Mouse (Mus musculus) c-Kit-positive CD71-negative TER-119-negative erythroid progenitor cells, embryonic 14.5 days (primary cell): Measurements from ENCODE around the gene A930018P22Rik.
"Not testable (repeated sequence)": the region's sequence is repeated elsewhere in the genome, so short reads cannot be mapped to it uniquely, and the experiment has no call there.

Source experiments
- DNase-seq: peaks from one replicate; pipeline ENCODE4 v3.0.0-alpha.2; 2013; ENCODE audit warnings: low read depth

Gene A930018P22Rik

DNA sequence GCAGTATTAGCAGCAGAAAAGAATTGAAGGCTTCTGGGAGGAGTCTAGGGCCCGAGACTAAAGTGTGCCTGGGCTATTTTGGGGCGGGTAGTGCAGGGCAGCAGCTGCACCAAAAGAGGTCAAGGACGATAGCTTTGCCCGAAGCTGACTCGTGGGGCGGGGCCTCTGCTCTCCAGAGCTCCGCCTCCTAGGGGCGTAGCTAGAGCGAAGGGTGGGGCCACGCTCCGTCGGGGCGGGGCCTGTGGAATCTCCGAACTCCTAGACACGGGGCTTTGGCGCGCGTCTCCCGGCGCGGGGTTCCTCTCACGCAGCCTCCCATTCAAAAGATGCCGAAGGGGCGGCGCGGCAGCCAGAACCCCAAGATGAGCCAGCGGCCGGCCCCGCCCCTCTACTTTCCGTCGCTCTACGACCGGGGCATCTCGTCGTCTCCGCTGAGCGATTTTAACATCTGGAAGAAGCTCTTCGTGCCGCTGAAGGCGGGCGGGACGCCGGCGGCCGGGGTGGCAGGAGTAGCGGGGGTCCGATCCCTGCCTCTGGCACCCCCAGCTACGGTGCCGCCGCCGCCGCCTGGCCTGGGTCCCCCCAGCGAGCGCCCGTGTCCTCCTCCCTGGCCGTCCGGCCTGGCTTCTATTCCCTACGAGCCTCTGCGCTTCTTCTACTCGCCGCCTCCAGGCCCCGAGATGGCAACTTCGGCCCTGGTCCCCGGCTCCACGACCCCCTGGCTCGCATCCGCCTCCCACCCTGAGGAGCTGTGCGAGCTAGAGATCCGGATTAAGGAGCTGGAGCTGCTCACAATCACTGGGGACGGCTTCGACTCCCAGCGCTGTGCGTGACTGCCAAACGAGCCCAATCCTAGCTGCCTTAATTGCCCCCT lies at the start of gene A930018P22Rik:
Gene A930018P22Rik, plus strand, starts transcription at position 265 of the 874 bp plus-strand sequence.
- DNase-seq, result peak; percentile 91

DNA sequence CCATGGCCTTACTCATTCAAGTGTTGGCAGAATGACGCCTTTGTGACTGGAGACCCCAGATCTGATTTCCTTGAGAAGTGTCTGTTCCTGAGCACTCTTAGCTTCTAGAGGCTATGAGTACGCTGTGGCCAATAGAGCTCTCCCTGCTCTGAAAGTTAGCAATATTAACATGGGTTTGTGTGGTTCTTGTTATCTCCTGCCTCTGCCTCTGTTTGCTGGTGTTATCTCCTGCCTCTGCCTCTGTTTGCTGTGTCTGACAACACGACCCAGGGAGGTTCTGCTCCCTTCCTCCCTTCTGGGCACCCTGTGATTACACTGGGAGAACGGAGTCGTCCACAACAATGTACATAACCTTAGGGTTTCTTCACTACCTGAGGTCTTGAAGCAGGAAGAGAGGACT lies 44.3 kb upstream of the A930018P22Rik start:
- not testable (repeated sequence) for DNase-seq

DNA sequence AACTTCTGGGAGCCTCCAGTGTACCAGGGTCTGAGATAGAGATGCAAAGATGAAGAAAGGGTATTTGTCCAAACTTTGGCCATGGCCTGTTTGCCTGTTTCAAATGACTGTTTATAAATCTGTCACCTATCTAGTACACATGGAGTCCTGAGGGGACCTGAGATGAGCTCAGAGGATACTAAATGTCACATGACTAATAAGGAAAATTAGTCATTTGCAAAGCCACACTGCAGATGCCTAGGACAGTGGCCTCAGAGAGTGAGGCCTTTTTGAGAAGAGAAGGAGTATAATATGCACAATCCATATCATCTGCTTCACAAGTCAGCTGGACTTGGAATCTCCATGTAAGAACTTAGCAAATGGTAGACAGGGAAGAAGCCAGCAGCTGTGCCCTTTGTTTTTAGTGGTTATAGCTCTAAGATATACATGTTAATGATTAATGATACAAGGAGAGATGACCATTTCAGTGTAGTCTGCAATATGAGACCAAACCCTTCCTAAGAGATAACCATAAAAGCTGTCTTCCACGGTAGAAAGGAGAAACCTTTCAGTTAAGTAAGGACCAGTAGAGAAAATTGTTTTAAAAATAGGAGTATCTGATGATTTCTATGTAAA lies 41.0 kb upstream of the A930018P22Rik start:
- not testable (repeated sequence) for DNase-seq

DNA sequence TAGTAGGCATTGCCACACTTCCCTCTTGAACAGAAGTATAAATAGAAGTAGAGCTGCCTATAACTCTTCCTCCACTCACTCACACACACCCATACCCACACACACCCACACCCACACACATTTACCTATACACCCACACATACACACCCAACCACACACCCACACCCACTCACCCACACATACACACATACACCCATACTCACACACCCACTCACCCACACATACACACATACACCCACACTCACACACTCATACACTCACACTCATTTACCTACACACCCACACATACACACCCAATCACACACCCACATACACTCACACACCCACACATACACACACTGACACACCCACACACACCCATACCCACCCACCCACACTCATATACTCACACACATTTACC lies 40.1 kb upstream of the A930018P22Rik start:
- DNase-seq, result no peak

DNA sequence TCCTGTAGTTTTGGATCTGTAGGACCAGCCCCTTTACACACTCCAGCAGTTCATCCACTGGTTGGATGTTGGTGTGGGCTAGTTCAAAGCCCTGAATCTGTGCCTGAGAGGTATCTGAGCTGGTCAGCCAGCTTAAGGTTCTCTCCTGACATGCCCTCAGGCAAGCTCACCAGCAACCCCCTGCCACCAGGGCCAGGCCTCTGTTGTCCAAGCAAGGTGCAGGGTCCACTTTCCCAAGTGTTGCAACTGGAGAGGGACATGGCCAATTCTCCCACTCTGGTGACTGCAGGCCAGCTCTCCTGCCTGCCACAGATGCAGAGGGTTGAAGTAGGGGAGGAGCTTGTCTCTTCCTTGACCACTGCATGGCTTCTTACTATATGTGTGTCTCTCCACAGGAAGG lies 38.5 kb upstream of the A930018P22Rik start:
- not testable (repeated sequence) for DNase-seq

DNA sequence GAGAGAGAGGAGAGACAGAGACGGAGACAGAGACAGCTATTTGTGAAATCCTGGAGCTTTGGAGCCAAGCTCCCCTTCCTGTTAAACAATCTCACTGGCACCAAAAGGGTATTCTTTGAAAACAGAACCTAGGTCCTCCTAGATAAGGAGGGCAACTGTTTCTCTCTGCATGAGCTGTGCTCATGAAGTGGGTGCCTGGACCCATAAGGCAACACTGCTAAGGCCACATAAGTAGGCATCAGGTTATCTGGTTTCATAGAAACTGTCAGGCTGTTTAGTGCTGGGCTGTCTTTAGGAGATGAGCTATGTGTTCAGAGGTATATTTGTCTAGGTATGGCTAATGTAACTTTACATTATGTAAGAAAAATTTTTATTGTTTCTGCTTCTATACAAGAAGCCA lies 35.0 kb upstream of the A930018P22Rik start:
- not testable (repeated sequence) for DNase-seq

DNA sequence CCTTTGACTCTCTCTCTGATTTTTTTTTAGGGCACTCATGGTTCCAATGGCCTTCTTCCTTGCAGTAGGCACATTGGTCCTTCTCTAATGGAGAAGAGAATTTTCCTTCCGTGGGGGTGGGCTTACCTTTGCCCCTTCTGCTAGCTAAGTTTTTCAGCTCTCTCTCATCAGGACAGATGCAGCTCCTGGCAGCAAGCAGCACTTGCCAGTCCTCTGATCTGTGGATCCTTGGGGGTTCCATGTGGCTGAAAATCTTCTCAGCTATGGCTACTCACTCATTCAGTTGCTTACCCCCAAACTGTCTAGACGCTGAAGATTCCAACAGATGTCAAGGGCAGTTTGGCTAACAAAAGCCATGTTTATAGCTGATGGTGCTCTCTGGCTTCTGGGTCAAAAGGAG lies 29.3 kb upstream of the A930018P22Rik start:
- DNase-seq, result no peak

DNA sequence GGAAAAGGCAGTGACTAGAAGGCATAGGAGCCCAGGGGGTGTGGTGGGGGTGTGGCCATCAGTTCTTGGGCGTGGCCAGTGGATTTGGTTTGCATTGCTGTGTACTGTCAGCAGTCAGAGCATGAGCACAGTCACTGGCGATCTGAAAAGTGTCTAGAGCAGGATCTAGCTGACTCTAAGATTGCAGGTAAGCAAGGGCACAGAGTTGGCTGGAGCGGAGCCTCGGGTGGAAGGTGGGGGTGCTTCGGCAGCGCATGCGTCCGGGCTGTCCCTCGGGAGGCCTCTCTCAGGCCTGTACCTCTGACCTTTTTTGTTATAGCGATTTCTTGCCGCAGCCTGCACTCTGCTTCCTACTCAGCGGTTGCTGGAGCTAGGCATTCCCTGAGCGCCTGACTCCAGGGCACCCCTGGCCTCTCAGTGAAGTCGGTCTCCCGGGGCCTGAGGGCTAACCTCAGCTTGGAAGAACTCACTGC lies 26.8 kb upstream of the A930018P22Rik start, which contains the start of gene Cd59a:
Gene Cd59a, plus strand, starts transcription at position 61 of the 473 bp plus-strand sequence.
- DNase-seq, result peak; percentile 77

DNA sequence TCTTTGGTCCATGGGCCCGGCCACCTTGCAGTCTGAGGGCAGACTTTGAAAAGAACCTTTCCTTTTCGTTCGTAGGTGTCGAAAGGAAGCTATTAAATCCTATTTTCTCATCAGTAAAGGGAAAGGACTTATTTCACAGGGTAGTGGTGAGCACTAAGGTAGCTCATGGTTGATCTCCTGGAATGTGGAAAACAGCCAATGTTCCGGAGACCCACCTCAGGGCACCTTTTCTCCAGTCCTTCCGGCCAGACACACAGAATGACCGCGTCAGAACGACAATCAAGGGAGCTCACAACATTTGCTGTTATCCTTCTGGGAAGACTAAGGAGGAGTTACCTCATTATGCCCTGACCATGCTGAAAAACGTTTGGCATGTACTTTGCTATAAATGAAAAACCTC lies 26.3 kb upstream of the A930018P22Rik start:
- DNase-seq, result no peak

DNA sequence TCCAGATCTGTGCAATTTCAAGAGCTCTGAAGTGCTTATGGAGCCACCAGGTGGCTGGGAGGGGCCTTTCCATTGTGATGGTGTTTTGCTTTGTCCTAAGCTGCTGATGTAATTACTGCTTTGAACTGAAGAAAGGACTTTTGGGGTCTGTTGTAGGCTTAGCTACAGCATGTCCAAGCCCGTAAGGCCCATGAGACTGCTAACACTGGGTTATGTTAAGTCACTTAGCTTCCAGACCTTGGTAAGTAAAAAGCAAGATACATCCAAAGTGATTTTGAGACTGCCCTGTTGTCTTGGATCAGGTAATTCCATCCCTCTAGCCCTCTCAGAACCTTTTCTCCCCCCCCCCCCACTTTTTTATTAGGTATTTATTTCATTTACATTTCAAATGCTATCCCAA lies 25.8 kb upstream of the A930018P22Rik start:
- not testable (repeated sequence) for DNase-seq

DNA sequence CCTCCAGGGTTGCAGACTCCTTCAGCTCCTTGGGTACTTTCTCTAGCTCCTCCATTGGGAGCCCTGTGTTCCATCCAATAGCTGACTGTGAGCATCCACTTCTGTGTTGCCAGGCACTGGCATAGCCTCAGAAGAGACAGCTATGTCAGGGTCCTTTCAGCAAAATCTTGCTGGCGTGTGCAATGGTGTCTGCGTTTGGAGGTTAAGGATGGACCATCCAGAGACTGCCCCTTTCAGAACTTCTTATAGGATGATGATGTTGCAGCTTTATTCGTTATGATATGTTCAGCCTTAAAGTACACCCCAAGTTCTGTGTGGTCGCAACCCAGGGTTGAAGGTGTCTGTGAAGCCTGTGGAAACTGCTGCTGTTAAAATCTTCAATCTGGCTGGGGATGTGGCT lies 25.2 kb upstream of the A930018P22Rik start:
- not testable (repeated sequence) for DNase-seq

DNA sequence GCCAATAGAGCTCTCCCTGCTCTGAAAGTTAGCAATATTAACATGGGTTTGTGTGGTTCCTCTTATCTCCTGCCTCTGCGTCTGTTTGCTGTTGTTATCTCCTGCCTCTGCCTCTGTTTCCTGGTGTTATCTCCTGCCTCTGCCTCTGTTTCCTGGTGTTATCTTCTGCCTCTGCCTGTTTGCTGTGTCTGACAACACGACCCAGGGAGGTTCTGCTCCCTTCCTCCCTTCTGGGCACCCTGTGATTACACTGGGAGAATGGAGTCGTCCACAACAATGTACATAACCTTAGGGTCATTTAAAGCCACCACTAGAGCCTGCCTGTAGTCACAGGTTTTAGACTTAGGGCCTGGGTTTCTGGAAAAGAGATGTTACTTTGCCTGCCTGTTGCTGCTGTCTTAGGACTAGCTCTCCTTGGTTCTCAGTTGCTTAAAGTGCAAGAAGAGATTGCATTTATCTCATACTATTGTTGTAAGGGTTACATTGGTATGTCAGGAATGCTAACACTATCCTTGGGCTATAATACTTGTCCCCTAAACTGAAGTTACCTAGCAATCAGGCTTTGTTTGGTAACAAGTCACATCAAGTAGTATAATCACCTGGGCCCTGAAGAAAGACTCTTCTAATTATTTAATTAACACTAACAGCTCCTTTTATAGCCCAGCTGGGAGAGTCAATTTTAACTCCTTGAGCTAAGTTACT lies 23.9 kb upstream of the A930018P22Rik start:
- no peak for DNase-seq

DNA sequence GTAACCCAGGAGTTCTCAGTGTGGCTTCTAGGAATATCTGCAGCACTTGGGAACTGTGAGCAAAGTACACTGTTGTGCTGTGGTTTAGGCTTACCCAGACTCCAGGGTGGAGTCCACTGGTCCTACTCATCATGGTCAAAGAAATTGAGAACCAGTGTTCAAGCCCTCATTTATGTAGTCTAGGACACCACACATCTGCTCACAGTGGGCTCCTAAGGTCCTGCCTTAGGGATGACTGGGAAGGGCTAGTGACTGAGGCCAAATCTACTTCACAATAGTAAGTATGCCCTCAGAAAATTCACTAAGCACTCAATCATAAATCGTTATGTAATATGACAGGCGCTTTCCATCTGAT lies 23.4 kb upstream of the A930018P22Rik start:
- DNase-seq, result no peak

DNA sequence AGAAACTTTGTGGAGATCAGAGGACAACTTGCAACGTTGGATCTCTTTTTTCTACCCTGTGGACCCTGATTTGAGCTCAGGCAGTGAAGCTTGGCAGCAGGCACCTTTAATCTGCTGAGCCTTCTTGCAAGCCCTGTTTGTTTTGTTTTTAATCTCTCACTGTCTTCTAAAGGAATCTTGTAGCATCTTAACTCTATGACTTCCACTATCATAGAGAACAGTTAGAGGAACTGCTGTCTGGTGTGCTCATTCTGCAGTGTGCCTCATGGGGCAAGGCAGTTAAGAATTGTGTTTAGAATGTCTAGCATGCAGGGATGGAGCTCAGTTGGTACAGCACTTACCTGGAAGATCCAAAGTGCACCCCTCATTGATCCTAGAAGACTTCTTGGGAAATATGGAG lies 22.6 kb upstream of the A930018P22Rik start:
- DNase-seq, result no peak

DNA sequence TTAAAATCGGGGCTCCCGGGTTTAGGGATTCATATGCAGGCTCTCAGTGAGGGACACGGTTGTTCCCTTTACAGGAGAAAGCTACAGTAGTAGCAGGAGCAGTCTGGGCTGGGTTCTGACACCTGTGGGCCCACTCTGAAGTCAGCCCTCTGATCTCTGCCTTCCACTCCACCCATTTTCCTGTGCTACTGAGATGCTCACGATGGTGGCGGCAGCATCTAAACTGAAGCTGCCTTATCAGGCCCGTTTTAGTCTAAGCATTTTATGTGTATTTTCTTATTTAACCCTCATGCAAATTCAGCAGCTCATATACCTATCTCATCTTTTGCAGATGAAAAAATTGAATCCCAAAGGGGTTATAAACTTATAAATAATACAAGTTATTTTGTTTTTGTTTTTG lies 17.8 kb upstream of the A930018P22Rik start:
- no peak for DNase-seq

DNA sequence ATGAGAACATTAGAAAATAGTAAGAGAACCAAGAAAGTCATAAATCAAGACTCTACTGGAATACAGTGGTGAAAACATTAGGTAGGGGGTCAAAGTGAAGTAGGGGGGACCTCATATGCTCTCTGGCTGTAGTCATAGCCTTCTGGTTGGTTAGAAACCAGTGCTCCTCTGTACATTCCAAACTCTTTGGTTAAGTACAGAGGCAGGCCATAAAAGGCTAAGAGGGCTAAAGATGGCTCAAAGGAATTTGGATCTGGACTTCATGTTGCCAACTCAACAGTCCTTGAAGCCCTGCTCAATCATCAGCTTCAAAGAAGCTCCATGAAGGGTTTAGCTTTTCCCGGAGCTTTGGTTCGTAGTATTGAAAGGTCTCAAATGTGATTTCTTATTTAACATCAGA lies 13.5 kb upstream of the A930018P22Rik start:
- DNase-seq, result not testable (repeated sequence)

DNA sequence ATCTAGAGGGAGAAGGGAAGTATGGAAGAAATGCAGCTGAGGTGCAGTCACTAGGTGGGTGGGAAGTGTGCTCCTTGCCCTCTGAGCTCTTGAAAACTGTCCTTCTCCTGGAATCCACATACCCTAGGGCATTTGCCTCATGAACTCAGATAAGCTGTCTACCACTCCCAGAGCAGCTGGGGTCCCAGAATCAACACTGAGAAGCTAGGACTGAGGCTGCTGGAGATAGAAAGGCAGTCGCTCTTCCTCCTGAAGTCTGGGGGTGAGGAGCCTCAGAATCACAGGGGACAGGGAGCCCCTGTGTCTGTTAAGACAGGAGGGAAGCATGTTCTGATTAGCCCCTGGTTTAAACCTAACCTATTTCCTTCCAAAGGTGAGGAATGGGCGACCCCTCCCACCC lies 13.0 kb upstream of the A930018P22Rik start:
- DNase-seq, result no peak

DNA sequence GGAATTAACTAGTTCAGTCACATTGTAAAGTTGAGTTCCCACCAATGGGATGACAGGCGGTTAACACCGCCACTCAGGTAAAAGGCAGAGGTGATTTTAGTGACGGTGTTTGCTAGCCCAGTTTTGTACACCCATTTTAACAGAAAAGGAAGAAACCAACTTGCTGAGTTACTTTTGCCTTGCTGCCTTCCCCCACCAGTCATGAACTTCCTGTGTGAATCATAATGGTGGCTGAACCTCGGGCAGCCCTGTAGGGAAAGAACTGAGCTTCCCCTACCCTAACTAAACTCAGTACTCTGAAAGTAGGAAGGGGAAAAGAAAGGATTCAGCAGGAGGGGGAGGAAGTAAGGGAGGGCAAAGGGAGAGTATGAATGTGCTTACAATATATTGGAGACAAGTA lies 12.5 kb upstream of the A930018P22Rik start:
- DNase-seq, result no peak

DNA sequence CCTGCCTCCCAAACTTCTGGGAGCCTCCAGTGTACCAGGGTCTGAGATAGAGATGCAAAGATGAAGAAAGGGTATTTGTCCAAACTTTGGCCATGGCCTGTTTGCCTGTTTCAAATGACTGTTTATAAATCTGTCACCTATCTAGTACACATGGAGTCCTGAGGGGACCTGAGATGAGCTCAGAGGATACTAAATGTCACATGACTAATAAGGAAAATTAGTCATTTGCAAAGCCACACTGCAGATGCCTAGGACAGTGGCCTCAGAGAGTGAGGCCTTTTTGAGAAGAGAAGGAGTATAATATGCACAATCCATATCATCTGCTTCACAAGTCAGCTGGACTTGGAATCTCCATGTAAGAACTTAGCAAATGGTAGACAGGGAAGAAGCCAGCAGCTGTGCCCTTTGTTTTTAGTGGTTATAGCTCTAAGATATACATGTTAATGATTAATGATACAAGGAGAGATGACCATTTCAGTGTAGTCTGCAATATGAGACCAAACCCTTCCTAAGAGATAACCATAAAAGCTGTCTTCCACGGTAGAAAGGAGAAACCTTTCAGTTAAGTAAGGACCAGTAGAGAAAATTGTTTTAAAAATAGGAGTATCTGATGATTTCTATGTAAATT lies 11.3 kb upstream of the A930018P22Rik start:
- DNase-seq, result not testable (repeated sequence)

DNA sequence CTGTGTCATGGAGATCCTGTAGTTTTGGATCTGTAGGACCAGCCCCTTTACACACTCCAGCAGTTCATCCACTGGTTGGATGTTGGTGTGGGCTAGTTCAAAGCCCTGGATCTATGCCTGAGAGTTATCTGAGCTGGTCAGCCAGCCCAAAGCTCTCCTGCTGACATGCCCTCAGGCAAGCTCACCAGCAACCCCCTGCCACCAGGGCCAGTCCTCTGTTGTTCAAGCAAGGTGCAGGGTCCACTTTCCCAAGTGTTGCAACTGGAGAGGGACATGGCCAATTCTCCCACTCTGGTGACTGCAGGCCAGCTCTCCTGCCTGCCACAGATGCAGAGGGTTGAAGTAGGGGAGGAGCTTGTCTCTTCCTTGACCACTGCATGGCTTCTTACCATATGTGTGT lies 9.0 kb upstream of the A930018P22Rik start:
- not testable (repeated sequence) for DNase-seq

DNA sequence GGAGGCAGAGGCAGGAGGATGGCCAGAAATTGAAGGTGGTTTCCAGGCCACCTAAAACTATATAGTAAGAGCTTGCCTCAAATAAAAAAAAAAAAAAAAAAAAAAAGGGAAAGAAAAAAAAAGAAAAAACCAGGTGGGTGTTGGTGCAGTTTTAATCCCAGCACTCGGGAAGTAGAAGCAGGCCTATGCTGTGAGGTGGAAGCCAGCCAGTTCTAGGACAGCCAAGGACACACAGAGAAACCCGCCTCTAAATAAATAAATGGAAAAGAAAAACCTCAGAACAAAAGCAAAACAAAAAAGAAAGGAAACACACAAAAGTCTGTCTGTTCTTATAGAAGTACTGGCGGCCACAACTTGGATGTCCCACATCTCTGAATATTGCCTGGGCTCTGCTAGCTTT lies 7.7 kb upstream of the A930018P22Rik start:
- DNase-seq, result no peak

DNA sequence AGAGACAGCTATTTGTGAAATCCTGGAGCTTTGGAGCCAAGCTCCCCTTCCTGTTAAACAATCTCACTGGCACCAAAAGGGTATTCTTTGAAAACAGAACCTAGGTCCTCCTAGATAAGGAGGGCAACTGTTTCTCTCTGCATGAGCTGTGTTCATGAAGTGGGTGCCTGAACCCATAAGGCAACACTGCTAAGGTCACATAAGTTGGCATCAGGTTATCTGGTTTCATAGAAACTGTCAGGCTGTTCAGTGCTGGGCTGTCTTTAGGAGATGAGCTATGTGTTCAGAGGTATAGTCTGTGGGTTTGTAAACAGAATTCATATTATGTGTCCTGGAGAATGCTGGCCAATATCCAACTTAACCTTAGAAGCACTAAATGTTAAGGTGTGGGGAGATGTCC lies 5.4 kb upstream of the A930018P22Rik start:
- DNase-seq, result not testable (repeated sequence)
